Mouse (Mus musculus) midbrain, embryonic 13.5 days (tissue): ENCODE measurements around the gene Epb41. TPM values are rescaled to one million over a fixed set of nuclear protein-coding genes. Genes with fewer than 3 reads are reported as not detected.

Experiments
- ATAC-seq: fragments of 200-750 bp; cut with Nextera tagmentation; 2 replicates; pipeline ENCODE4 v1.8.0; 2017; ENCODE audit warnings: mild to moderate bottlenecking, moderate TSS enrichment, moderate library complexity
- H3K27ac ChIP-seq: fragments of 300-500 bp; sonication (generic); 2 replicates; pipeline ENCODE4 v1.5.1; 2015; ENCODE audit warnings: inconsistent platforms, mild to moderate bottlenecking, moderate library complexity
- H3K27me3 ChIP-seq: fragments of 300-500 bp; sonication (generic); 2 replicates; pipeline ENCODE4 v1.6.1; 2015; ENCODE audit warnings: mild to moderate bottlenecking, inconsistent platforms
- H3K36me3 ChIP-seq: fragments of 300-500 bp; sonication (generic); 2 replicates; pipeline ENCODE4 v1.6.1; 2015; ENCODE audit warnings: mild to moderate bottlenecking, inconsistent platforms
- H3K4me1 ChIP-seq: fragments of 300-500 bp; sonication (generic); replicated peaks from 2 replicates; pipeline ENCODE4 v1.6.1; 2015; ENCODE audit warnings: inconsistent platforms
- H3K4me2 ChIP-seq: fragments of 300-500 bp; sonication (generic); replicated peaks from 2 replicates; pipeline ENCODE4 v1.6.1; 2015; ENCODE audit warnings: moderate library complexity, mild to moderate bottlenecking, inconsistent platforms
- H3K4me3 ChIP-seq: fragments of 300-500 bp; sonication (generic); replicated peaks from 2 replicates; pipeline ENCODE4 v1.5.1; 2015; ENCODE audit warnings: mild to moderate bottlenecking, inconsistent platforms
- H3K9ac ChIP-seq: fragments of 300-500 bp; sonication (generic); replicated peaks from 2 replicates; pipeline ENCODE4 v1.6.1; 2015; ENCODE audit warnings: mild to moderate bottlenecking, inconsistent platforms
- H3K9me3 ChIP-seq: fragments of 300-500 bp; sonication (generic); 2 replicates; pipeline ENCODE4 v1.6.1; 2016; ENCODE audit warnings: mild to moderate bottlenecking, inconsistent platforms
- WGBS: fragments of 180-500 bp; shearing (Covaris S2); methylation state at CpG from one replicate; pipeline ENCODE4 v1.1.7; 2015; 5-methylcytosine and 5-hydroxymethylcytosine counted together
- polyA plus RNA-seq: library from polyadenylated mRNA; unstranded; fragments of >200 nt; fragmentation: Nextera tagmentation; extraction: Ambion mirVana; gene quantifications from 2 replicates; pipeline ENCODE4 v1.2.1, GENCODE M21; 2015

The Epb41 gene
- polyA plus RNA-seq, 1 experiment from 2014 or later = 122 TPM

GRCm38 (mm10) chr4:131914046-131914643, 161.0 kb downstream of the Epb41 start:
- peaks cover 50% of the 10 kb centered on the region for H3K4me1 ChIP-seq
- peaks cover 74% of the 10 kb centered on the region for H3K27me3 ChIP-seq
- 7% methylated on average over 9 of the region's 9 CpGs for WGBS
- no peak overlapping the region for H3K4me3 ChIP-seq
- no peak overlapping the region for H3K27ac ChIP-seq
- no peaks in the 10 kb centered on the region for H3K9me3 ChIP-seq
- no peak for ATAC-seq
- no peak overlapping the region for H3K4me2 ChIP-seq
- H3K36me3 ChIP-seq = no peaks in the 10 kb centered on the region
- H3K9ac ChIP-seq = no peak overlapping the region

- no peaks in the 10 kb centered on the region for H3K36me3 ChIP-seq
- H3K27ac ChIP-seq = no peak overlapping the region
- no peak for ATAC-seq
- no peak overlapping the region for H3K4me3 ChIP-seq
- H3K9me3 ChIP-seq = no peaks in the 10 kb centered on the region
- H3K9ac ChIP-seq = no peak overlapping the region
- H3K27me3 ChIP-seq = peaks cover 68% of the 10 kb centered on the region
- 60% methylated on average over 10 of the region's 10 CpGs for whole genome bisulfite sequencing
- H3K4me1 ChIP-seq = peaks cover 44% of the 10 kb centered on the region
- no peak overlapping the region for H3K4me2 ChIP-seq
Measured at GRCm38 (mm10) chr4:131913526-131913925, 161.6 kb downstream of the Epb41 start.

- no peak overlapping the region for H3K9ac ChIP-seq
- H3K27me3 ChIP-seq = peaks cover 48% of the 10 kb centered on the region
- no peaks in the 10 kb centered on the region for H3K9me3 ChIP-seq
- H3K4me1 ChIP-seq = peaks cover 42% of the 10 kb centered on the region
- 66% methylated on average over 3 of the region's 5 CpGs for WGBS
- ATAC-seq = no peak
- H3K4me2 ChIP-seq = no peak overlapping the region
- no peak overlapping the region for H3K27ac ChIP-seq
- no peak overlapping the region for H3K4me3 ChIP-seq
- no peaks in the 10 kb centered on the region for H3K36me3 ChIP-seq
Measured at GRCm38 (mm10) chr4:131911521-131911920, 163.6 kb downstream of the Epb41 start.

DNA sequence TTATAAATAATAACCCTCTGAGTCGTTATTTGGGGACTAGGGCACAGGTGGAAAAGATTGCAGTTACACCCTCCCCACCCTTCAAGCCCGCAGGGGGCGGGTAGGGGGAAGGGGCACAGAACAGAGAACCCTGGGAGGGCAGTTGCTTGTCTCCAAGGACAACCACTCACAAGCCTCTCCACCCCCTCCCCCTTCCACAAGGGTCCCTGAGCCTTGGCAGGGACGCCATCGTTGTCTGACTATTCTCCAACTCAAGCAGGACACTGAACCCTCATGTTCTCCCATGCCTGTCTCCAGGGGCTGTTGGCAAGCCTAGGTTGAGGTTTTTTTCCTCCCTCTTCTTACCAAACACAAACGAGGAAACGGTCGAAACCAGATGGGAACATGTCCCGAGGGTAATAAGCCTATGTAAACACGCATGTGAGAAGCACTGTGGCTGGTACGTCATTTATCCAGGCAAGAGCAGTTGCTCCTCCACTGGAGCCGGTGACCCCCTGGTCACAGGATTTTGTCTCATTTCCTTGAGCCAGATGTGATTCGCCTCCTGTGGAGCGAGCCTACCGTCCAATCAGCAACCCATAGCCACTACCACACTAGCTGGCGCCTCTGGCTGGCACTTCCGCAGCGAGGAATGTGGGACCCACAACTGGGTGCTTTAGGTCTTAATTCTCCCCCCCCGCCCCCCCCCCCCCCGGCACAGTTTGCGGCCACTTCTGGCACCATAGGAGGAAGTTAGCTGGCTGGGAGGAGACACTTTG, 164.7 kb downstream of the Epb41 start:
- H3K4me2 ChIP-seq = peak overlapping the region; percentile 32
- 19% methylated on average over 18 of the region's 21 CpGs for WGBS
- peaks cover 32% of the 10 kb centered on the region for H3K4me1 ChIP-seq
- no peak overlapping the region for H3K9ac ChIP-seq
- H3K27me3 ChIP-seq = peaks cover 37% of the 10 kb centered on the region
- peaks cover 4% of the 10 kb centered on the region; the same call in 1 of the 2 replicates for H3K36me3 ChIP-seq
- H3K27ac ChIP-seq = 0 out of 2 replicates have a peak overlapping the region, but pooled peaks have one; percentile 1
- ATAC-seq = peak; percentile 18; the same call in 1 of the 2 replicates
- no peak overlapping the region for H3K4me3 ChIP-seq
- H3K9me3 ChIP-seq = no peaks in the 10 kb centered on the region

DNA sequence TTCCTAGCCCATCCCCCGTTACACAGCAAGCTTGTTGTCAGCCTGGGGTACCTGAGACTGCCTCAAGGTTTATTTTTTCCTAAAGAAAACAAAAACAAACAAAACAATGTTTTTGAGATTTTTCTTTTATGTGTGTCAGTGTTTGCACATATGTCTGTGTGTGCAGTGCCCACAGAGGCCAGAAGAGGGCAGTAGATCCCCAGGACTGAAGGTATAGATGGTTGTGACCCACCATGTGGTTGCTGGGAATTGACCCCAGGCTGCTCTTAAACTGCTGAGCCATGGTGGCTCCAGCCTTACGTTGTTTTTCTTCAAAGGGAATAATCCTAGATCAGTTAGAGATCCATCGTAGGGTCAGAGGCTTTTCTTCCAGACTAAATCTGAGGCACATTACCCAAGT, 167.2 kb downstream of the Epb41 start:
- H3K9me3 ChIP-seq = no peaks in the 10 kb centered on the region
- peaks cover 18% of the 10 kb centered on the region for H3K4me1 ChIP-seq
- H3K27ac ChIP-seq = no peak overlapping the region
- WGBS = 93% methylated on average over 3 of the region's 3 CpGs
- H3K4me3 ChIP-seq = no peak overlapping the region
- H3K4me2 ChIP-seq = no peak overlapping the region
- no peak for ATAC-seq
- H3K36me3 ChIP-seq = peaks cover 17% of the 10 kb centered on the region
- peaks cover 13% of the 10 kb centered on the region for H3K27me3 ChIP-seq
- no peak overlapping the region for H3K9ac ChIP-seq

DNA sequence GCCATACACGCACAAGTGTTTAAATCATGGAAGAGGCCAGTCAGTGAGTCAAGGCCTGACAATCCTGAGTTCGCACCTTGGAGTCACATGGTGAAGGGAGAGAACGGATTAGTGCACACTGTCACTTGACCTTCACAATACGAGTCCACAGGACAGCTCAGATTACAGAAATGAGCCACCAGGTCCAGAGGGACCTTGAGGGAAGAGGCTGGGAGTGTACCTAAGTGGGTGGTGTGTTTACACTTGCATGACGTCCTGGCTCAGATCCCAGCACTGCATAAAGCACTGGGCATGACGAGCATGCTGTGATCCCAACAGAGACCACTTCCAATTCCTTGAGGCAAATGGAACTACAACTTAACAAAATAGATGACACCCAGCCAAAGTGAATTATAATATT, 168.7 kb downstream of the Epb41 start:
- H3K4me2 ChIP-seq = no peak overlapping the region
- H3K4me3 ChIP-seq = no peak overlapping the region
- peaks cover 30% of the 10 kb centered on the region for H3K36me3 ChIP-seq
- 76% methylated on average over 6 of the region's 6 CpGs for WGBS
- H3K27me3 ChIP-seq = no peaks in the 10 kb centered on the region
- no peak for ATAC-seq
- no peaks in the 10 kb centered on the region for H3K9me3 ChIP-seq
- no peak overlapping the region for H3K9ac ChIP-seq
- peaks cover 18% of the 10 kb centered on the region for H3K4me1 ChIP-seq
- no peak overlapping the region for H3K27ac ChIP-seq

DNA sequence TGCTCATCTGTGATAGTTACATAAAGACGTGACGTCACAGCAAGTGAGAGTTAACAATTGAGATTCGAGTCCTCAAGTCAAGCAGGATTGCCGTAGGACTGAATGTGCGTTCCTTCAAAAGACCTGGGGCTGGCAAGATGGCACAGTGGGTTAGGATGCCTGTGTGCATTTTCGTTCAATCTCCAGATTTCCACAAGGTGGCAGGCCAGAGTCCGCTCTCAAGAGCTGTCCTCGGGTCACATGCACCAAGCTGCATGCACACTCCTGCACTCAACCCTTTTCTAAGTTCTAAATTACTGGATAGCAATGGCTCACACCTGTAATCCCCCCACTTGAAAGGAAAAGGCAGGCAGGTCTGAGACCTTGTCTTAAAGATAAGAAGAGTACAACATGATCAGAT, 170.6 kb downstream of the Epb41 start:
- Histone ChIP-seq H3K27me3 (no peaks in the 10 kb centered on the region), H3K4me2 (no peak overlapping the region), H3K36me3 (peaks cover 49% of the 10 kb centered on the region), H3K27ac (no peak overlapping the region), H3K9me3 (no peaks in the 10 kb centered on the region), H3K9ac (no peak overlapping the region), H3K4me3 (no peak overlapping the region), H3K4me1 (peaks cover under 1% of the 10 kb centered on the region; the same call in 1 of the 2 replicates)
- ATAC-seq = peak; percentile 43; the same call in 1 of the 2 replicates
- 56% methylated on average over 8 of the region's 8 CpGs for WGBS

GRCm38 (mm10) chr4:131901090-131901489, 174.0 kb downstream of the Epb41 start:
- 92% methylated on average over 15 of the region's 15 CpGs for WGBS

DNA sequence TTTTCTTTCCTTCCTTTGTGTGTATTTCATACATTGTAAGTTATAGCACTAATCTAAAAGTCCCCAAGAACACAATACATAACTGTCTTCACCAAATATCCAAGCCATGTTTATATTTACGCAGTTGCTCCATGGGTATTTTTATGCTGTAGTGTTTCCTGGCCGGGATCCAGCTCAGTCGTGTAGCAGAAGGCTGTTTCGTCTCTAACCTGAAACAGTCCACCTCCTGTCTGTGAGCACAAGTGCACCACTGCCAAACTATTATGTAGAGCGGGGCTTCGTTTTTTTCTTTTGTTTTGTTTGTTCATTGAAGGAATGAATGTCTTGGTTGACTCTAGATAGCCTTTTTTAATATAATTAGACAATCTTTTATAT, 176.0 kb downstream of the Epb41 start:
- H3K9me3 ChIP-seq = no peaks in the 10 kb centered on the region
- WGBS = 94% methylated on average over 6 of the region's 6 CpGs
- no peak for ATAC-seq
- no peak overlapping the region for H3K9ac ChIP-seq
- H3K4me2 ChIP-seq = no peak overlapping the region
- no peak overlapping the region for H3K4me3 ChIP-seq
- H3K27me3 ChIP-seq = no peaks in the 10 kb centered on the region
- H3K36me3 ChIP-seq = peaks cover 69% of the 10 kb centered on the region
- no peaks in the 10 kb centered on the region for H3K4me1 ChIP-seq
- H3K27ac ChIP-seq = no peak overlapping the region

More at GRCm38 (mm10) chr4:131901090-131901489, 174.0 kb downstream of the Epb41 start:
- H3K4me2 ChIP-seq = no peak overlapping the region
- H3K36me3 ChIP-seq = peaks cover 74% of the 10 kb centered on the region
- no peak overlapping the region for H3K4me3 ChIP-seq
- no peaks in the 10 kb centered on the region for H3K27me3 ChIP-seq
- no peaks in the 10 kb centered on the region for H3K4me1 ChIP-seq
- no peak overlapping the region for H3K27ac ChIP-seq
- no peak overlapping the region for H3K9ac ChIP-seq
- H3K9me3 ChIP-seq = no peaks in the 10 kb centered on the region
- no peak for ATAC-seq

DNA sequence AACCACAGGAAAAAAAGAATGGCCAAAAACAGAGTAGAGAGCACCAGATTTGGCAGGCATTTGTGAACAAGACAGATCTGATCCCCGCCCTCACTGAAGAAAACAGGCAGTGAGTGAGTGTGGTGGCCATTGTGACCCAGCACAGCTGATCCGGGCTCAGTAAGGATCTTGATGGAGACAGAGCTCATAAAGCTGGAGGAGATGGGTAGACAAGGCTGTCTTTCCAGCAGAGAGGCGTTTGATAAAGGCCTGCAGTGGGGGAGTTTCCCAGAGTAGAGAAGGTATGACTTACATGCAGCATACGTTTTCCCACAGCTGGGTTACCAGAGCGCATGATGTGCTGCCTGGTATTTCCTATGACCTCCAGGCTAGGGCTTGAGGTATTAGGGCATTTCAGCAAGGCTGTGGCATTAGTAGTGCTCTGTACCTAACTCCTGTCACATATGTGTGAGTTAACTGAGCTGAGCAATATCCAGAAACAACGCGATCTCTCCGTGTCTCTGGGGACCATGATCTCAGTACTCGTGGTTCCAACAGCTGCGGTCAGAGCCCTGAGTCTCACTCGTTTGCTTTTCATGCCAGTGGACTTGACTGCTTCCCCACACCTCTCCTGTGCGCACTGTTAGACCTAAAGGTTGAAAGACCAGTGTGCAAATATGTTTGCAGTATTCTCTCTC, 176.5 kb downstream of the Epb41 start:
- Histone ChIP-seq H3K4me3 (no peak overlapping the region), H3K36me3 (peaks cover 73% of the 10 kb centered on the region), H3K9ac (no peak overlapping the region), H3K4me2 (no peak overlapping the region), H3K9me3 (no peaks in the 10 kb centered on the region), H3K4me1 (no peaks in the 10 kb centered on the region), H3K27me3 (no peaks in the 10 kb centered on the region), H3K27ac (no peak overlapping the region)
- no peak for ATAC-seq
- WGBS = 85% methylated on average over 12 of the region's 12 CpGs

DNA sequence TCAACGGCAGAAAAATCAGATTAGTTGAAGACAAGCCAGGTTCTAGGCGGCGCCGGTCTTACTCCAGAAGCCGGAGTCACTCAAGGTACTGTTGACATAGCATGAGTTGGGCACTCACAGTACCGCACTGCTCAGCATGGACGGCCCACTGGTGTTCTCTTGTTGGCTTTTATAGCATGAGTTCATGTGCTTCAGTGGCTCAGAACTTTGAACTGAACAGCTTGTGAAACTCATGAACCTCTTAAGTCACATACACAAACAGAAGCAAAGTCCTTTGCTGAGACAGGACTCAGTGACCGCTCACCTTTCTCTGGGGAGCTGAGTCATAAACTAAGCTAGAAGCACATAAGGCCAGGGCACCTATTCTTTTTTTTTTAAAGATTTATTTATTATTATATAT, 177.3 kb downstream of the Epb41 start:
- Histone ChIP-seq H3K36me3 (peaks cover 81% of the 10 kb centered on the region), H3K4me2 (no peak overlapping the region), H3K4me3 (no peak overlapping the region), H3K9ac (no peak overlapping the region), H3K27ac (no peak overlapping the region), H3K9me3 (no peaks in the 10 kb centered on the region), H3K4me1 (no peaks in the 10 kb centered on the region), H3K27me3 (no peaks in the 10 kb centered on the region)
- ATAC-seq = no peak
- 96% methylated on average over 8 of the region's 8 CpGs for WGBS

GRCm38 (mm10) chr4:131897109-131897508, 178.0 kb downstream of the Epb41 start:
- no peak overlapping the region for H3K27ac ChIP-seq
- WGBS = 99% methylated on average over 5 of the region's 5 CpGs
- H3K4me3 ChIP-seq = no peak overlapping the region
- no peaks in the 10 kb centered on the region for H3K27me3 ChIP-seq
- H3K36me3 ChIP-seq = peaks cover 82% of the 10 kb centered on the region
- no peaks in the 10 kb centered on the region for H3K4me1 ChIP-seq
- H3K4me2 ChIP-seq = no peak overlapping the region
- no peaks in the 10 kb centered on the region for H3K9me3 ChIP-seq
- no peak overlapping the region for H3K9ac ChIP-seq
- no peak for ATAC-seq
